Mouse (Mus musculus) brain, embryonic 14.5 days (tissue): Measurements from ENCODE around the gene Rbm8a2.

Experiments used
- CTCF ChIP-seq: fragments of 200-500 bp; IDR thresholded peaks from 2 replicates; pipeline ENCODE4 v1.5.1; 2012; ENCODE audit warnings: inconsistent platforms, mild to moderate bottlenecking, moderate library complexity, borderline replicate concordance; ENCODE audit not compliant: insufficient read depth, insufficient read length; ENCODE audit errors: extremely low read depth
- POLR2A ChIP-seq: fragments of 200-500 bp; IDR thresholded peaks from 2 replicates; pipeline ENCODE4 v1.6.1; 2012; ENCODE audit warnings: mild to moderate bottlenecking, inconsistent platforms, borderline replicate concordance; ENCODE audit not compliant: poor library complexity, insufficient read depth, insufficient read length, severe bottlenecking; ENCODE audit errors: extremely low read depth

GRCm38 (mm10) chr1:176028397-176028796 lies 49.5 kb upstream of the Rbm8a2 start:
- no peak for TF ChIP-seq CTCF
- TF ChIP-seq POLR2A: no peak
